Mouse (Mus musculus): Measurements from ENCODE around the gene Vmn1r91.
"Not testable (repeated sequence)": the region's sequence is repeated elsewhere in the genome, so short reads cannot be mapped to it uniquely, and the experiment has no call there.

Vmn1r91 gene

GRCm38 (mm10) chr7:20099380-20099779, at the start of gene Vmn1r91:
Gene Vmn1r91, plus strand, starts transcription at chr7:20099680.
- not testable (repeated sequence) for DNase-seq (ENCODE audit: low spot score in 2 of 2)

- not testable (repeated sequence) for DNase-seq (ENCODE audit: low spot score in 2 of 2)
Observed at GRCm38 (mm10) chr7:20064100-20064499, 35.4 kb upstream of the Vmn1r91 start.

GRCm38 (mm10) chr7:20078118-20078517, 21.4 kb upstream of the Vmn1r91 start:
- not testable (repeated sequence) for DNase-seq (ENCODE audit: low spot score in 2 of 2)

DNA sequence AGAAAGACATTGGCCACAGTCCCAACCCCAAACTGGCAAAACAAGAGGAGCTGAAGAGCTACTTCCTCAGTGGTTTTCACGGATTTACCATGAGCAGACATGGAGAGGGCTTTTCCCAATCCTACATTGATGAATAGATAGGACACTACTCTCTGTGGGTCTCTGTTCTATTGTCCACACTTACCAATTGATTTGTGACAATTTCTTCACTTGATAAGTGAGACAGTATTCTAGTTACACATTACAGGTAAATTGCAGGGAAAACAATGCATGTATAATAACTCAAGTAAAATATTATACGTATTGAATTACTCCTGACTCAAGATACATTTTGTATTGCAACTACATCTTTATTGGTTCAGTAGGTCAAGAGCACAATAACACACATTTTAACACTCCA, 23.0 kb downstream of the Vmn1r91 start, which contains the start of gene Gm16442:
Gene Gm16442 (minus strand): TSS at position 101 of the 400 bp plus-strand sequence.
- DNase-seq (ENCODE audit: low spot score in 2 of 2): not testable (repeated sequence)

DNA sequence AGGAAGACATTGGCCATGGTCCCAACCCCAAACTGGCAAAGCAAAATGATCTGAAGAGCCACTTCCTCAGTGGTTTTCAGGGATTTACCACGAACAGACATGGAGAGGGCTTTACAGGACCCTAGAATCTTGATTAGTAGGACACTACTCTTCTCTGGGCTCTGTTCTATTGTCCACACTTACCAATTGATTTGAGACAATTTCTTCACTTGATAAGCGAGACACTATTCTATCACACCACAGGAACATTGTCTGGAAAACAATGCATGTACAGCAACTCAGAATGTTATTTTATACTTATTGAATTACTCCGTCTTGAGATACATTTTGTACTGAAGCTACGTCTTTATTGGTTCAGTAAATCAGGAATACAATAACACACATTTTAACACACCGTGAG, 39.5 kb downstream of the Vmn1r91 start, which contains the start of gene Vmn1r93:
Gene Vmn1r93 (minus strand): TSS at position 101 of the 400 bp plus-strand sequence.
- not testable (repeated sequence) for DNase-seq (ENCODE audit: low spot score in 2 of 2)
